Mouse (Mus musculus): ENCODE results near the gene Vps37b.

- TF ChIP-seq POLR2A (IDR thresholded peaks at IDR 0.05; ENCODE audit: borderline replicate concordance, extremely low read depth, low read depth, low read length) = no peak
- no peak for TF ChIP-seq CTCF (IDR thresholded peaks at IDR 0.05; ENCODE audit: insufficient read depth, low read length)
Measured at GRCm38 (mm10) chr5:124056219-124056618, 24.1 kb upstream of the Vps37b start.

All from lung, adult 2 months (tissue).